Mouse (Mus musculus) hindbrain, embryonic 13.5 days (tissue): ENCODE data around the gene Rsph3b. TPM values are rescaled to one million over a fixed set of nuclear protein-coding genes. Genes with fewer than 3 reads are reported as not detected.
"Not testable (repeated sequence)": the region's sequence is repeated elsewhere in the genome, so short reads cannot be mapped to it uniquely, and the experiment has no call there.

Experiments
- ATAC-seq: fragments of 200-750 bp; cut with Nextera tagmentation; 2 replicates; pipeline ENCODE4 v1.8.0; 2017; ENCODE audit warnings: moderate TSS enrichment; ENCODE audit not compliant: low FRiP score
- H3K27ac ChIP-seq: fragments of 300-500 bp; sonication (generic); 2 replicates; pipeline ENCODE4 v1.5.1; 2015; ENCODE audit warnings: inconsistent platforms, mild to moderate bottlenecking, moderate library complexity
- H3K27me3 ChIP-seq: fragments of 300-500 bp; sonication (generic); 2 replicates; pipeline ENCODE4 v1.6.1; 2015; ENCODE audit warnings: mild to moderate bottlenecking, inconsistent platforms
- H3K36me3 ChIP-seq: fragments of 300-500 bp; sonication (generic); 2 replicates; pipeline ENCODE4 v1.6.1; 2015; ENCODE audit warnings: mild to moderate bottlenecking, inconsistent platforms
- H3K4me1 ChIP-seq: fragments of 300-500 bp; sonication (generic); replicated peaks from 2 replicates; pipeline ENCODE4 v1.6.1; 2015; ENCODE audit warnings: inconsistent platforms
- H3K4me2 ChIP-seq: fragments of 300-500 bp; sonication (generic); 2 replicates; pipeline ENCODE4 v1.6.1; 2015; ENCODE audit warnings: inconsistent platforms, mild to moderate bottlenecking, moderate library complexity
- H3K4me3 ChIP-seq: fragments of 300-500 bp; sonication (generic); 2 replicates; pipeline ENCODE4 v1.5.1; 2015; ENCODE audit warnings: mild to moderate bottlenecking, inconsistent platforms
- H3K9ac ChIP-seq: fragments of 300-500 bp; sonication (generic); 2 replicates; pipeline ENCODE4 v1.6.1; 2015; ENCODE audit warnings: mild to moderate bottlenecking, inconsistent platforms
- H3K9me3 ChIP-seq: fragments of 300-500 bp; sonication (generic); 2 replicates; pipeline ENCODE4 v1.6.1; 2016; ENCODE audit warnings: inconsistent platforms
- WGBS: fragments of 180-500 bp; shearing (Covaris S2); methylation state at CpG from one replicate; pipeline ENCODE4 v1.1.7; 2015; 5-methylcytosine and 5-hydroxymethylcytosine counted together
- polyA plus RNA-seq: library from polyadenylated mRNA; unstranded; fragments of >200 nt; fragmentation: Nextera tagmentation; extraction: Ambion mirVana; gene quantifications from 2 replicates; pipeline ENCODE4 v1.2.1, GENCODE M21; 2015

Rsph3b gene
- polyA plus RNA-seq, 1 experiment from 2014 or later: 56.4 TPM

DNA sequence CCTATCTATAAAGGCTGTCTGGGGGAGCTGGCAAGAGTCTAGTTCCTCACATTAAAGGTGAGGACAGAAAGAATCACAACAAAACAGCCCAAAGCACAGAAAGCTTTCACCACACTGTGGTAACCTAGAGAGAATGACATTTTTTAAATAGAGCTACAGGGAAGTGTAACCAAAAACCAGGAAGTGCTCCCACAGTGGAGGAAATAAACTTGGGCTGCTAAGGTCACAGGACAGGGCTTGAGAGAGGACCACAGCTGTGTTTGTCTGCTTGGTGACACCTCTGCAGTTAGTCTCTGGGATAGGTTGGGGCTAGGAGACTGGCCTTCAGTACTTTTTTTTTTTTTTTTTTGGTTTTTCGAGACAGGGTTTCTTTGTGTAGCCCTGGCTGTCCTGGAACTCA is 19.2 kb upstream of the Rsph3b start:
- H3K4me1 ChIP-seq, H3K4me3 ChIP-seq, H3K9ac ChIP-seq, H3K4me2 ChIP-seq, H3K36me3 ChIP-seq, ATAC-seq, H3K27ac ChIP-seq, H3K9me3 ChIP-seq, H3K27me3 ChIP-seq: not testable (repeated sequence)
- 71% methylated on average over 1 of the region's 1 CpGs for WGBS

- ATAC-seq, H3K9ac ChIP-seq, H3K9me3 ChIP-seq, H3K27me3 ChIP-seq, H3K27ac ChIP-seq, H3K4me2 ChIP-seq, H3K4me3 ChIP-seq, H3K4me1 ChIP-seq, H3K36me3 ChIP-seq: not testable (repeated sequence)
- WGBS: 19% methylated on average over 6 of the region's 6 CpGs
Measured at GRCm38 (mm10) chr17:6965364-6965763, 16.9 kb upstream of the Rsph3b start.

DNA sequence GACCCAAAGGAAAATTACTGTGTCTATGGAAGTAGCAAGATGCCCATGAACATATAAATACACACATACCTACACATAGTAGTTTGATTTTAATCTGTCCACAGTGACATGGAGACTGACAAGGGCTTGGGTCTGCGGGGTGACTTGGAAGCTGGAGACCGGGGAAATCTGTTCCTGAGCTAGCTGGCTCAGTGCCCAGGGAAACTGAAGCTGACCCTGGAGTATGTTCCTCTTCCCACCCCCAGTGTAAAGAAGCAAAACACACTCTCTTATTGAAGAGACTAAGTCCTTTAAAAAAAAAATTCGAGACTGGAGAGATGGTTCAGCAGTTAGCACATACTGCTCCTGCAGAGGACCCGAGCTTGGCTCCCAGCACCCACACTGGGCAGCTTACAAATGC is 14.5 kb upstream of the Rsph3b start:
- not testable (repeated sequence) for H3K4me2 ChIP-seq, H3K9ac ChIP-seq, H3K27ac ChIP-seq, H3K4me3 ChIP-seq, ATAC-seq, H3K9me3 ChIP-seq, H3K36me3 ChIP-seq, H3K4me1 ChIP-seq, H3K27me3 ChIP-seq
- WGBS: 72% methylated on average over 4 of the region's 4 CpGs

GRCm38 (mm10) chr17:6962339-6962738 is 13.9 kb upstream of the Rsph3b start:
- not testable (repeated sequence) for H3K4me1 ChIP-seq, H3K36me3 ChIP-seq, H3K9me3 ChIP-seq, H3K9ac ChIP-seq, H3K27me3 ChIP-seq, H3K27ac ChIP-seq, ATAC-seq, H3K4me3 ChIP-seq, H3K4me2 ChIP-seq
- 78% methylated on average over 4 of the region's 6 CpGs for WGBS

GRCm38 (mm10) chr17:6961181-6962000 is 12.9 kb upstream of the Rsph3b start:
- Histone ChIP-seq H3K4me3 (peak overlapping the region; percentile 28), H3K4me2 (peak overlapping the region; percentile 46)
- peak; percentile 97 for ATAC-seq
- H3K27ac ChIP-seq, H3K9ac ChIP-seq, H3K9me3 ChIP-seq, H3K27me3 ChIP-seq, H3K36me3 ChIP-seq, H3K4me1 ChIP-seq: not testable (repeated sequence)
- WGBS: under 1% methylated on average over 20 of the region's 48 CpGs

DNA sequence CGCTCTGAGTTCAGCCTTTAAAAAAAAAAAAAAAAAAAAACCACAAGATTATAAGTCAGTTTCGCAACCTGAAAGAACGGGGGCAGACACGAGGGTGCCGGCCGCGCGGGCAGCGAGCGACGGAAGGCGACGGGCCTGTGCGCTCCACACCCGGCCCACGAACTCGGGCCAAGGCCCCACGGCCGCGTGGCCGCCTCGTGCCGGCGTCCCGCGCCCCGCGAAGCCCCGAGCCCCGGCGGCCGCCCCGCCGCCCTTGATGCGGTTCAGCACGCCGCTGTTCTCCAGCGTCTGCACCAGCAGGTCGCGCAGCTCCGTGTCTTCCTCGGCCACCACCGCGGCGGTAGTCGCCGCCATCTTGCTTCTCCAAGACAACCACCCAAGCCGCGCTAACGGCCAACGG is 12.3 kb upstream of the Rsph3b start, which contains the start of gene Tagap1:
TSS of gene Tagap1 (minus strand) at position 381 of the 400 bp plus-strand sequence.
- not testable (repeated sequence) for H3K36me3 ChIP-seq, ATAC-seq, H3K9me3 ChIP-seq, H3K27me3 ChIP-seq, H3K4me1 ChIP-seq
- Histone ChIP-seq H3K4me3 (peak within 1 kb of the TSS; percentile 51), H3K27ac (0 out of 2 replicates have a peak within 1 kb of the TSS, but pooled peaks have one; percentile 62), H3K4me2 (peak within 1 kb of the TSS; percentile 53), H3K9ac (peak within 1 kb of the TSS; percentile 68)
- whole genome bisulfite sequencing: under 1% methylated on average over 38 of the region's 51 CpGs

GRCm38 (mm10) chr17:6960349-6960748 is 11.9 kb upstream of the Rsph3b start:
- not testable (repeated sequence) for H3K4me1 ChIP-seq, H3K9me3 ChIP-seq, H3K36me3 ChIP-seq, ATAC-seq, H3K27ac ChIP-seq, H3K27me3 ChIP-seq
- peak overlapping the region; percentile 49 for H3K9ac ChIP-seq
- WGBS: under 1% methylated on average over 12 of the region's 12 CpGs
- H3K4me3 ChIP-seq: peak overlapping the region; percentile 51
- H3K4me2 ChIP-seq: peak overlapping the region; percentile 53

- Histone ChIP-seq H3K4me2 (peak overlapping the region; percentile 53), H3K4me3 (peak overlapping the region; percentile 51)
- H3K9ac ChIP-seq, H3K27me3 ChIP-seq, H3K4me1 ChIP-seq, H3K27ac ChIP-seq, ATAC-seq, H3K9me3 ChIP-seq, H3K36me3 ChIP-seq: not testable (repeated sequence)
- 70% methylated on average over 5 of the region's 6 CpGs for WGBS
Measured at GRCm38 (mm10) chr17:6959543-6960259, 11.2 kb upstream of the Rsph3b start.

- not testable (repeated sequence) for H3K27ac ChIP-seq, H3K27me3 ChIP-seq, H3K4me1 ChIP-seq, H3K36me3 ChIP-seq, H3K4me2 ChIP-seq, ATAC-seq, H3K9ac ChIP-seq, H3K9me3 ChIP-seq, H3K4me3 ChIP-seq
- WGBS: 89% methylated on average over 7 of the region's 8 CpGs
Measured at GRCm38 (mm10) chr17:6958881-6959280, 10.4 kb upstream of the Rsph3b start.

- not testable (repeated sequence) for H3K9me3 ChIP-seq, H3K27me3 ChIP-seq, H3K4me1 ChIP-seq, H3K36me3 ChIP-seq, ATAC-seq
- 20% methylated on average over 9 of the region's 9 CpGs for WGBS
- peak overlapping the region; percentile 55 for H3K4me3 ChIP-seq
- H3K4me2 ChIP-seq: peak overlapping the region; percentile 59
- peak overlapping the region; percentile 85 for H3K27ac ChIP-seq
- peak overlapping the region; percentile 75 for H3K9ac ChIP-seq
Measured at GRCm38 (mm10) chr17:6948769-6949228, 317 bp upstream of the Rsph3b start.

GRCm38 (mm10) chr17:6947637-6947983 is 872 bp downstream of the Rsph3b start:
- not testable (repeated sequence) for H3K4me1 ChIP-seq
- ATAC-seq: peak; percentile 52

DNA sequence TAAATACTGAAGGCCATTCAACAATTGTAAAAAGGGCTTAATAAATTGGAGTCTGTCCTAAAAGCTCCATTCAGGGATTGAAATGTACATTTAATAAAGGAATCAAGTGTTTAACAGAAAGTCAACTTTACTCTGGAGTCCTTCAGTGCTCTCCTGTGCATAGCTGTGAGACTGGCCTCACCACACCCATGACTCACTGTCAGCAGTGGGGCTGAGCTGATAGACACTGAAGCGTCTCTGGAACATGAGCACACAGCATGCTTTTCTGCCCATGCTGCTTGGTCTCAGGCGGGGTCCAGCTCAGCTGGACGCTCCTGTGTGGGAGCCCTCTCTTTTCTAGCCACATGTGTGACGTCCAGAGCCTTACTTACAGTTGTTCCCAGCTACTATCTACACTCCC is 5.9 kb downstream of the Rsph3b start:
- not testable (repeated sequence) for ATAC-seq, H3K4me1 ChIP-seq, H3K4me3 ChIP-seq, H3K36me3 ChIP-seq, H3K9me3 ChIP-seq, H3K4me2 ChIP-seq, H3K27ac ChIP-seq, H3K27me3 ChIP-seq, H3K9ac ChIP-seq
- WGBS: no CpG with 5 or more reads among the region's 4 CpGs

More at GRCm38 (mm10) chr17:6947637-6947983, 872 bp downstream of the Rsph3b start:
- Histone ChIP-seq H3K4me2 (peak overlapping the region; percentile 59), H3K4me3 (peak overlapping the region; percentile 55)
- not testable (repeated sequence) for H3K27me3 ChIP-seq, H3K9me3 ChIP-seq, H3K27ac ChIP-seq, H3K36me3 ChIP-seq, H3K9ac ChIP-seq
- WGBS: no CpG with 5 or more reads among the region's 8 CpGs

DNA sequence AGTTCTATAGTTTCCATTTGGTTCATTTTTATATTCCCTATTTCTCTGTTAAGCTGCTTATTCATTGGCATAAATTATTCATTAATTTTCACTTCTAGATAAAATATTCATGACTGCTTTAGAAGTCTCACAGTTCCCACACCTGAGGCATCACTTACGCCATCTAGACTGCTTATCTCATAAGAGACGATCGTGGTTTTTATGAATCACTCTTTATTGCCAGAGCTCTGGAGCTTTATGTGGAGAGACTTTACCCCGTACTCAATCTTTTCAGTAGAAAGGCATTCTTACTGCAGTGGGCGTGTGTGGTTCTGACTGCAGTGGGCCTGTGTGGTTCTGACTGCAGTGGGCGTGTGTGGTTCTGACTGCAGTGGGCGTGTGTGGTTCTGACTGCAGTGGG is 16.9 kb downstream of the Rsph3b start:
- not testable (repeated sequence) for H3K4me3 ChIP-seq, H3K4me1 ChIP-seq, ATAC-seq, H3K9me3 ChIP-seq, H3K9ac ChIP-seq, H3K27me3 ChIP-seq, H3K27ac ChIP-seq, H3K4me2 ChIP-seq, H3K36me3 ChIP-seq
- 93% methylated on average over 7 of the region's 7 CpGs for WGBS
